8 mouse cellular contexts compared by ENCODE assay signal in the genomic region with DNA sequence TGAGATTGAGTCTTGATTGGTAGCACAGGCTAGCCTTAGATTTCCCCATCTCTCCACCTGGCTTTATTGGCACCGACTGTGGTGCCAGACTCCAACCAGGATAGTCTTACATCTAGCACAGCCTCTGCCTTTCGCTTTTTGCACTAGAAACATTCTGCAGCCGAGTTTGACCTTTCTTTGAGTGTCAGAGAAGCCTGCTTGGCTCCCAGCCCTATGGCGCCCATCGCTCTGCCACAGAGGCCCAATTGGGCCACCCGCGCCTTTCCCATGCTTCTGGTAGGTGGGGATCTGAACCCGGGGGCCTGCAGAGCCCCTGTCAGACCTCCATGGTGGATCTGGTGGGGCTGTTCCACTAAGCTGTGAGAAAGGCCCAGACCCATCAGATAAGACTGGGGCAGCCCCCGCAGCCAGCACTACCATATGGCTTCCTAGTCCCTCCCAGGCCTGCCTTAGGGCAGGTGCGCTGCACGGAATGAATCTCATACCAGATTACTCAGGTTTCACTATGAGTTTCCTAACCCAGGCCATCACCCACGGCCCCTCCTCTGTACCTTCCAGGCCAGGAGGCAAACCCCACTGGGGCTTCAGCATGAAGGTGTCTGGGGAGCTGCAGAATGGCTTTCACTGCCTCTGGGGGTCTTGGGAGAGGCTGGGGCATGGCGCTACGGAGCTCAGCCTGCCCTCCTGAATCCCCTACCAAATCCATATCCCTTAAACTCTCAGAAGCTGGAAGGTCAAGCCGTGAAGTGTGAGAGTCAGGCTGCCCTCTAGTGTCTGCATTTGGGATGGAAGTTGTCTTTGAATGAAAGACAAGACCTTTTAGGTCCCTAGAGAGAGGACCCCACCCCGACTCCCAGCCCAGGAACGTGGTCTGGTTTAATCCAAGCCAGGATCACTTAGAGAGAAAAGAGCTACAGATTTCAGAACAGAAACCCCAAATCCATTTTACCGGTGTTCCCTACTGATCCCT. TPM values are rescaled to one million over a fixed set of nuclear protein-coding genes. Genes with fewer than 3 reads are reported as not detected.
DNase-seq lines count a peak whose midpoint lies in the region; ATAC-seq lines count a peak whose summit lies in the region.

No protein-coding gene starts in this region.

- no peak overlapping the region for H3K4me3 ChIP-seq in forebrain, embryonic 10.5 days
- no peak overlapping the region for H3K4me3 ChIP-seq in forebrain, embryonic 13.5 days
- H3K4me3 ChIP-seq in limb, embryonic 10.5 days, result no peak overlapping the region

- no peak for ATAC-seq in forebrain, embryonic 13.5 days
- peak; percentile 43 for ATAC-seq in common myeloid progenitor, adult 5-6 weeks (replicated peaks; ENCODE audit: low read depth, poor library complexity, severe bottlenecking)
- ATAC-seq in erythroid progenitor cell, adult 5-6 weeks (replicated peaks; ENCODE audit: low FRiP score, poor library complexity, severe bottlenecking), result no peak

- WGBS in forebrain, embryonic 10.5 days, result 51% methylated on average over 18 of the region's 18 CpGs
- WGBS in forebrain, embryonic 13.5 days, result 53% methylated on average over 18 of the region's 18 CpGs
- WGBS in limb, embryonic 10.5 days, result 42% methylated on average over 18 of the region's 18 CpGs

- peaks cover 17% of the 10 kb centered on the region for H3K4me1 ChIP-seq in forebrain, embryonic 10.5 days
- H3K4me1 ChIP-seq in forebrain, embryonic 13.5 days, result 0 out of 2 replicates have a peak, but pooled peaks cover under 1% of the 10 kb centered on the region
- peaks cover 11% of the 10 kb centered on the region for H3K4me1 ChIP-seq in limb, embryonic 10.5 days

- H3K9ac ChIP-seq in forebrain, embryonic 13.5 days, result no peak overlapping the region

- peak; percentile 40 for DNase-seq in forebrain, embryonic 10.5 days (ENCODE audit: extremely low spot score, low spot score)
- DNase-seq in right cerebral cortex, adult 2 months (ENCODE audit: low spot score in 2 of 2), result peak; percentile 35 to 59
- no peak for DNase-seq in right cerebral cortex, postnatal 14 days
- DNase-seq in limb, embryonic 10.5 days (ENCODE audit: low spot score), result peak; percentile 53
- no peak for DNase-seq in ovary, postnatal 10 days (ENCODE audit: low spot score)

- peaks cover 4% of the 10 kb centered on the region; the same call in 1 of the 2 replicates for H3K9me3 ChIP-seq in forebrain, embryonic 10.5 days
- H3K9me3 ChIP-seq in forebrain, embryonic 13.5 days (replicated peaks), result 0 out of 2 replicates have a peak, but pooled peaks cover 3% of the 10 kb centered on the region
- no peaks in the 10 kb centered on the region for H3K9me3 ChIP-seq in limb, embryonic 10.5 days (replicated peaks)

- H3K27ac ChIP-seq in forebrain, embryonic 10.5 days, result no peak overlapping the region
- no peak overlapping the region for H3K27ac ChIP-seq in forebrain, embryonic 13.5 days
- H3K27ac ChIP-seq in limb, embryonic 10.5 days, result no peak overlapping the region

- H3K27me3 ChIP-seq in forebrain, embryonic 10.5 days (ENCODE audit: poor library complexity, severe bottlenecking), result peaks cover 25% of the 10 kb centered on the region
- H3K27me3 ChIP-seq in forebrain, embryonic 13.5 days, result 0 out of 2 replicates have a peak, but pooled peaks cover 2% of the 10 kb centered on the region
- H3K27me3 ChIP-seq in limb, embryonic 10.5 days (ENCODE audit: low read depth, poor library complexity, severe bottlenecking), result peaks cover 36% of the 10 kb centered on the region

- H3K4me2 ChIP-seq in forebrain, embryonic 13.5 days, result no peak overlapping the region

- no peaks in the 10 kb centered on the region for H3K36me3 ChIP-seq in forebrain, embryonic 10.5 days (replicated peaks)
- H3K36me3 ChIP-seq in forebrain, embryonic 13.5 days (ENCODE audit: poor library complexity, severe bottlenecking), result no peaks in the 10 kb centered on the region
- H3K36me3 ChIP-seq in limb, embryonic 10.5 days, result no peaks in the 10 kb centered on the region

RNA-seq across cellular contexts. Expression of a gene that starts 9.5 kb away (rescaled TPM):
- 0.64 and 0.79 TPM in 2 replicates for polyA plus RNA-seq in forebrain, embryonic 10.5 days (2016; fragmentation: Nextera tagmentation; extraction: Ambion mirVana)
- 2.5 and 2.6 TPM in 2 replicates for polyA plus RNA-seq in forebrain, embryonic 13.5 days (2015; fragmentation: Nextera tagmentation; extraction: Ambion mirVana)
- total RNA-seq in common myeloid progenitor, adult 5-6 weeks (2017), result not detected in 2 replicates
- polyA plus RNA-seq in limb, embryonic 10.5 days (2016; fragmentation: Nextera tagmentation; extraction: Ambion mirVana), result 0.31 TPM in 1 of 2 replicates, not detected in the other
- total RNA-seq in erythroid progenitor cell, adult 5-6 weeks (2015; ENCODE audit: low replicate concordance), result not detected in 2 replicates
- not detected in 2 replicates for total RNA-seq in erythroid progenitor cell, adult 5-6 weeks (2017; ENCODE audit: low replicate concordance)

RNA-seq across cellular contexts. Expression of a gene that starts 38.6 kb away (rescaled TPM):
- 11.5 and 11.9 TPM in 2 replicates for polyA plus RNA-seq in forebrain, embryonic 10.5 days (2016; fragmentation: Nextera tagmentation; extraction: Ambion mirVana)
- polyA plus RNA-seq in forebrain, embryonic 13.5 days (2015; fragmentation: Nextera tagmentation; extraction: Ambion mirVana), result 23.7 and 24.1 TPM in 2 replicates
- 0.14 TPM in 1 of 2 replicates, not detected in the other for total RNA-seq in common myeloid progenitor, adult 5-6 weeks (2017)
- polyA plus RNA-seq in limb, embryonic 10.5 days (2016; fragmentation: Nextera tagmentation; extraction: Ambion mirVana), result 7.8 and 9.4 TPM in 2 replicates
- total RNA-seq in erythroid progenitor cell, adult 5-6 weeks (2015; ENCODE audit: low replicate concordance), result not detected in 2 replicates
- not detected in 2 replicates for total RNA-seq in erythroid progenitor cell, adult 5-6 weeks (2017; ENCODE audit: low replicate concordance)

RNA-seq across cellular contexts. Expression of a gene that starts 57.6 kb away (rescaled TPM):
- 0.23 and 0.40 TPM in 2 replicates for polyA plus RNA-seq in forebrain, embryonic 10.5 days (2016; fragmentation: Nextera tagmentation; extraction: Ambion mirVana)
- 0.24 and 0.35 TPM in 2 replicates for polyA plus RNA-seq in forebrain, embryonic 13.5 days (2015; fragmentation: Nextera tagmentation; extraction: Ambion mirVana)
- 14.3 and 19.7 TPM in 2 replicates for total RNA-seq in common myeloid progenitor, adult 5-6 weeks (2017)
- 0.25 and 0.40 TPM in 2 replicates for polyA plus RNA-seq in limb, embryonic 10.5 days (2016; fragmentation: Nextera tagmentation; extraction: Ambion mirVana)
- total RNA-seq in erythroid progenitor cell, adult 5-6 weeks (2015; ENCODE audit: low replicate concordance), result 8.3 and 9.6 TPM in 2 replicates
- 0.30 and 1.3 TPM in 2 replicates for total RNA-seq in erythroid progenitor cell, adult 5-6 weeks (2017; ENCODE audit: low replicate concordance)

Comparison
In these comparisons a context has a peak if more than half of its experiments do, and no peak if none do; other contexts are left out.
1. DNase-seq: peak in forebrain, embryonic 10.5 days (single experiment), right cerebral cortex, adult 2 months (2 of 2) and limb, embryonic 10.5 days (single experiment); none in right cerebral cortex, postnatal 14 days (single experiment) and ovary, postnatal 10 days (single experiment).